Mouse (Mus musculus) urinary bladder, postnatal 10 days (tissue): ENCODE results near the gene Fndc10.
"Not testable (repeated sequence)": the region's sequence is repeated elsewhere in the genome, so short reads cannot be mapped to it uniquely, and the experiment has no call there.

Source experiments
- DNase-seq: peaks from one replicate; pipeline ENCODE4 v3.0.0; 2022; ENCODE audit warnings: low spot score

Fndc10 gene

GRCm38 (mm10) chr4:155687764-155688163 is 6.4 kb upstream of the Fndc10 start:
- DNase-seq: not testable (repeated sequence)

- no peak for DNase-seq
These were observed 3.4 kb upstream of the Fndc10 start for GRCm38 (mm10) chr4:155690571-155691375.

DNA sequence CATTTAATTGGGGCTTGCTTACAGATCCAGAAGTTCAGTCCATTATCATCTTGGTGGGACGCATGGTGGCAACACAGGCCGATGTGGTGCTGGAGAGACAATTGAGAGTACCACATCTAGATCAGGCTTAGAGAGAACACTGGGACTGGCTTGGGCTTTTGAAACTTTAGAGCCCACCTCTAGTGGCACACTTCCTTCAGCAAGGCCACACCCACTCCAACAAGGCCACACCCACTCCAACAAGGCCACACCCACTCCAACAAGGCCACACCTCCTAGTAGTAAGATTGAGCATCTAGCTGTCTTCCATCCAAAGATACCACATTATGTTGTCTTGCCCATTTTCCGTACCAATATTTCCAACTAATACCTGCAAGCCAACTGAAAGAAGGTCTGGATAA is 1.7 kb upstream of the Fndc10 start:
- DNase-seq: no peak

- DNase-seq: no peak
These were observed 600 bp downstream of the Fndc10 start for GRCm38 (mm10) chr4:155694482-155695401.

DNA sequence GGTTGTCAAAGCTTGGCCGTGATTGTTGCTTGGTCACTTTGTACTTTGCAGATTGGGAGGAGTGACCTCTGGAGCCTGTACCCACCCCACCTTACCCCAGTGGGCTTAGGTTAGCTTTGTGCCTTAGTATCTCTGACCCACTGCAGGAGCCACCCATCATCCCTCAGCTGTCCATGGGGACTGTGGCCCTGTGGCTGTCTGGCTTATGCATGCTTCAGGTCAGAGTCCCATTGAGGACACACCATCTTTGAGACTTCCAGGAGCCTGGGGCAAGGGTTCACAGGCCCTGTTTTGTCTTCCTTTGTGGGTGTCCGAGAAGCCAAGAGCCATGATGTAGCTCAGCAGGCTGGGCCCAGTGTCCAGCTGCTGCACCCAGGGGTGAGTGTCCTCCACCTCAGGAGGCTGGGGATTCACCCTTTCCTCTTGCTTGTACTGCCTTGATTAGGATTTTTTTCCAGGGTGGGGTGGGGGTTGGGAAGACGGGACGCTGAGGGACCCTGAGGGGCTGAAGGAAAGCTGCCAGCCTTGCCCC is 1.5 kb downstream of the Fndc10 start:
- DNase-seq: no peak

DNA sequence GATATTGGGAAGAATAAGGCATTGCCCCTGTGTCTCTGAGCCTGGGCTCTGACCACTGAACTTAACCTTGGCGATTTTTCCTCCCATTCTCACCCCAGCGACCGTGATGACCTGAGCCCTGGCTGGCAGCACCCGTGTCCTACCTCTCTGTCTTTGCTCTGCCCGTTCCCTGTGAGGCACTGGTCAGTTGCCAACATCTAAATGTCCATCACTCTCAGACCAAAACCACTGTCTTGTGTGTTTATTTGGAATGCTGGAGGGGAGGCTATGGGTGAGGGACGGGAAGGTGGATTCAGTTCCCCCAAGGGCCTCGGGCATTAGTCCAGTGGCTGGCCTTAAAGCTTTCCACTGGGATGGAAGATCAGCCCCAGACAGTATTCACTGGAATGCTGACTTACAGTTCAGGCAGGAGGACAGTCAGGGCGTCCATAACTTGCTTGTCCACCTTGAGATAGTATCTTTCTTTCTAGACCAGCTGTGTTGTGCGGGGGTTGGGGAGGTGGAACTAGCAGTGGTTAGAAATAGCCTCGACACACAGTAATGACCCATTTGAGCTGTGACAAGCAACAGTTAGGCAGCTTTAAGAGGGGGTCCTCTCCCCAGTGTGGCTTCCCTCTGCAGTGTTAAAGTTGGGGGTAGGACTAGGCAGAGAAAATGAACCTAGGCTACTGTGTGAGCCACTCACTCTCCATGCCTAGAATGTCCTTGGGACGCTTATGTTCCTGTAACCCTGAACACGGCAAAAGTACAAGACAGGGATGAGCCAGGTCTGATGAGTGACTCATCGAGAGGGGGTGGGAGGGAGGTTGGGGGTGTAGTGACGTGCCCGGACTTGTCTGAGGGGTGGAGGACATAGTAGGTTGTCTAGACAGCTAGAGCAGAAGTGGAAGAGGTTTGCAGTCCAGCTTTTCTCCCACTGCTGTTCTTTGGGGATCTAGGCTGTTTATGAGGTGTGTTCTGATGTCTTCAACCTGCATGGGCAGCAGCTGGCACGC is 2.4 kb downstream of the Fndc10 start:
- DNase-seq: no peak

DNA sequence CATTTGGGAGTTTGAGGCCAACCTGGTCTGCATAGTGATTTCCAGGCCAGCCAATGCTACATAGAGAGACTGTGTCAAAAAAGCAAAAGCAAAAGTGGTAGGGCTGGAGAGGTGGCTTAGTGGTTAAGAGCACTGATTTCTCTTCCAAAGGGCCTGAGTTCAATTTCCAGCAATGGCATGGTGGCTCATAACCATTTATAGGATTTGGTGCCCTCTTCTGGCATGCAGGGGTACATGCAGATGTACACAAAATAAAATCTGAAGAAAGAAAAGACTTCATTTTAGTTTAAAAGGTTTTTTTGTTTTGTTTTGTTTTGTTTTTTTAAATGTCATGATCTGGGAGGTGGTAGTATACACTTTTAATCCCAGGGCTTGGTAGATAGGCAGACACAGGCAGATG is 6.3 kb downstream of the Fndc10 start:
- no peak for DNase-seq

- DNase-seq: no peak
These were observed 9.3 kb downstream of the Fndc10 start for GRCm38 (mm10) chr4:155703425-155703929.

DNA sequence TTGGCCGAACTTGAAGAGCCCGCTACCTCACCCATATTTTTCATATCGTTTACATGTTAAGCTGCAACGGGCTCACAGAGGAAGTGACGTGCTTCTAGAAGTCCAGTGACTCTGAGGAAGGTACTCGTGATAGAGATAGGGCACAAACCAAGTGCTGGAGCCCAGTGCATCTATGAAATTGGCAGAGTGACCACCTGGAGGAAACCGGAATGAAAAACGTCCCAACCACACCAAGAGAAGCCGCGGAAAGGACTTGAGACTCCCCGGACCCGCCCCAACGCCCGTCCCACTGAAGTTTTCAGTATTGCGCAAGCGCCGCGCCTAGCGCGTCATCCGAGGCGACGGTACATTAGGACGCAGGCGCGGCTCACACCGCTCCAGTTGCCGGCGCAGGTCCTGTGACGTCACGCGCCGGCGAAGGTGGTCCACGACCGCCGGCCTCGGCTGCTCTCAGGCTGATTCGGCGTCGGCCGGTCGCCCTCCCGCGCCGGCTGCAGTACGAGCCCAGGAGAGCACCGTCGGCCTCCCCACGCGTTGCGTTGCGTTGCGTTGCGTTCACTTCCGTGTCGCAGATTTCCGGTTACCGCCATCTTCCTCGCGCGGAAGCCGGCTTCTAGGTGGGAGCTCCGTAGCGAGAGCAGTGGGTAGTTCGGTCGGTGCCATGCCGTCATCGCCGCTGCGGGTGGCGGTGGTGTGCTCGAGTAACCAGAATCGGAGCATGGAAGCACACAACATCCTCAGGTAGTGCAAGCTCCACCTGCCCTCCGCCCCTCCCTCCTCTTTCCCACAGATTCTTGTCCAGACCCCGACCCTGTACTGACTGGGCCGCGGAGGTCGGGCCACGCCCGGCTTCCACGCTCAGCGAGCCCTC is 10.8 kb downstream of the Fndc10 start, which contains the start of gene Ssu72:
Ssu72 (plus strand) TSS at position 80 of the 871 bp plus-strand sequence.
- DNase-seq: peak; percentile 71

GRCm38 (mm10) chr4:155705592-155705929 is 11.4 kb downstream of the Fndc10 start:
- DNase-seq: no peak

- no peak for DNase-seq
These were observed 14.4 kb downstream of the Fndc10 start for GRCm38 (mm10) chr4:155708582-155708981.

DNA sequence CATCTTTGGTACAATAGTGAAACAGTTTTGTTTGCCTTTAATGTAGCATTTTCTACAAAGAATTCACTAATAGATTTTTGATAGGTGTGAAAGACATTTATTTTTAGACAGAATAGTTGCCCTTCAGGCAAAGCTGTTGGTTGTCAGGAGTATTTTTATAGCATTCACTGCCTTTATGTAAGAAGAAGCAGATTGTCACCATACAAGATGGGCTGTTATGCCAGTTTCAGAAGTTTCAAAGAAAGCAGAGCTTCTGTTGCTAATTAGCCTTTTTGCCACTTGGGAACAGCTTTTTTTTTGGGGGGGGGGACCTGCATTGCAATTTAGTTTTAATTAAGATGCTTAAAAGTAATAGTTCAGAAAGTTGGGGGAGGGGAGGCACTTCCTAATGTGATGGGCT is 14.8 kb downstream of the Fndc10 start:
- no peak for DNase-seq

- DNase-seq: no peak
These were observed 16.5 kb downstream of the Fndc10 start for GRCm38 (mm10) chr4:155710521-155711252.

DNA sequence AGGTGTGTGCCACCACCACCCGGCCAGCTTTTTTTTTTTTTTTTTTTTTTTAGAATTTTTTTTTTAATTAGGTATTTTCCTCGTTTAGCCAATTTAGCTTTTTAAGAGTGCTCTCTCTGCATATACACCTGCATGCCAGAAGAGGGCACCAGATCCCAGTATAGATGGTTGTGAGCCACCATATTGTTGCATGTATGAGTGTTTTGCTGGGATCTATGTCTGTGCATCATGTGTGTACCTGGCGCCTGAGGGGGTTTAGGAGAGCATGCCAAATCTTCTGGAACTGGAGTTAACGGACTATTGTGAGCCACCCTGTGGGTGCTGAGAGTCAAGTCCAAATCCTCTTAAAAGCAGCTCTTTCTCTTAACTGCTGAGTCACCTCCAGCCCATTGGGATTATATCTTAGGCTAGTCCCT is 27.5 kb downstream of the Fndc10 start:
- DNase-seq: no peak

GRCm38 (mm10) chr4:155727993-155728392 is 33.9 kb downstream of the Fndc10 start:
- no peak for DNase-seq

GRCm38 (mm10) chr4:155733267-155733666 is 39.1 kb downstream of the Fndc10 start:
- no peak for DNase-seq

GRCm38 (mm10) chr4:155734350-155734941 is 40.3 kb downstream of the Fndc10 start, which contains the start of gene Tmem240:
TSS of gene Tmem240 (plus strand) at chr4:155734800.
- peak; percentile 65 for DNase-seq

DNA sequence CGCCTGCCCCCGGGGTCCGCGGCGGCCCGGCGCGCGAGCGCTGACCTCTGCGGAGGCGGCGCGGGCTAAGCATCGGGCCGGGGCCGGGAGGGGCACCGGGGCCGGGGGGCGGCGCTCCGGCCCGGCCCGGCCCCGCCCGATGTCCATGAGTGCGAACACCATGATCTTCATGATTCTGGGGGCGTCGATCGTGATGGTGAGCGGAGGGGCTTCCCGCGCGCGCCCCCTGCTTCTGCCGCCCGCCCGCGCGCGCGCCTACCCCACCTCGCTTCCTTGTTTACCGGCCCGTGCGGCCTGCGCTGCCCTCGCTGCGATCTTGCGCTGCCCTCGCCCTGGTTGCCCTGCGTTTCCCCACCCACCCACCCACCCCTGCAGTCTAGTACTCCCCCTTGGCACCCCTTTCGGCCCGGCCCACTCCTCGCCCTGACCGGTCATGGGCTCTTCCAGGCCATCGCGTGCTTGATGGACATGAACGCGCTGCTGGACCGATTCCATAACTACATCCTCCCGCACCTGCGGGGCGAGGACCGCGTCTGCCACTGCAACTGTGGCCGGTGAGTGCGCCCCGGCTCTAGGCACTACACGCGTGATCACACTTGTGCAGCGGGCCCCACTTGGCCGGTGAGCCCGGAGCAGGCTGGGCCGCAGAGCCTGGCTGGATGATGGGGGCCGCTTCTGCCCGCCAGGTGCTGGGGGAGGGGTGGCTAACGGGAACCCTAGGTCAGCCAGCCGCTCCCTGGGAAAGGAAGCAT is 41.0 kb downstream of the Fndc10 start:
- DNase-seq: no peak
